Mouse (Mus musculus): ENCODE data around the gene Rora. TPM values are rescaled to one million over a fixed set of nuclear protein-coding genes. Genes with fewer than 3 reads are reported as not detected.

Gene Rora
- polyA plus RNA-seq, 1 experiment: 4.7 TPM

DNA sequence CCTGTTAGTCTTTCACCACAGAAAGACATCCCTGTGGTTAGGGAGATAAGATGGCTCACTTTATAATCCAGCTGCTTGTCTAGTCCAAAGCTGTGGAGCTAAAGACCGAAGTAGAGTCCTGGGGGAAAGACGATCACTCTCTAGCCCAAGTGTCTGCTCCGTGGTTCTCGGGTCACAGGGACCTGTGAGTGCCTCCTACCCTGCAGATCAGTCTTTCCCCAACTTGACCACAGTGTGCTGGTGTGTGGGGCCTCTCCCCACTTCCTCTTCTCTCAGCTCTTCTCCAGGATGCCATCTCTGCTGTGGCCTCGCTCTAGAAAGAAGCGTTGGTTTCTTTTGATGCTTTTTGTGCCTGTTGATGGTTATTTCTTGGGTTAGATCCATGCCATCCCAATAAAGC is 682.5 kb downstream of the Rora start:
- peak; percentile 35 for DNase-seq
- Histone ChIP-seq H3K36me3 (ENCODE audit: control insufficient read depth, insufficient read depth, low read length) (no peaks in the 10 kb centered on the region), H3K27ac (ENCODE audit: control insufficient read depth, insufficient read depth, low read length) (no peak overlapping the region), H3K4me3 (ENCODE audit: control insufficient read depth, insufficient read depth, low read length) (no peak overlapping the region), H3K27me3 (ENCODE audit: control insufficient read depth, insufficient read depth, low read length) (no peaks in the 10 kb centered on the region), H3K4me1 (replicated peaks; ENCODE audit: control insufficient read depth, insufficient read depth, low read length) (peaks cover 13% of the 10 kb centered on the region)
- no peak for TF ChIP-seq POLR2A (IDR thresholded peaks at IDR 0.05; ENCODE audit: control insufficient read depth, extremely low read depth, insufficient read depth, low read length, poor library complexity)
- TF ChIP-seq CTCF (IDR thresholded peaks at IDR 0.05; ENCODE audit: borderline replicate concordance, control insufficient read depth, extremely low read depth, insufficient read depth, low read length, poor library complexity): no peak
- 5% methylated on average over 6 of the region's 6 CpGs for WGBS

DNA sequence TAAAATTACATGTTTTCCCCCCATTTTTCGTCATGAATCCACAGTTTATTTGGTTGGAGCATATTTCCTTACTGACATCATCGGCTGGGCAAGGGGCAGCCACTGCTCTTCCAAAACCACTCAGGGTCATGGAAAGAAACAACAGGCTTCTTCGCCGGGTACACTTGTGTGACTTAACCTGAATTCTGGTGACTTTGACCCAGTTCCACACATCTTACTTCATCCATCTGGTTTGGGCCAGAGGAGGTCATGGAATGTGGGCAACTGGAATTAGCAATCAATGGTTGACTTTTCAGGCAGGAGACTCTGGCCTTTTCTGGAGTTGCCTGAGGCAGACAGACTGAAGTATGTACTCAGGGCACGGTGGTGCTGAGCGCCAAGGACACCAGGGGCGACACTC is 685.6 kb downstream of the Rora start:
- no peak for DNase-seq
- Histone ChIP-seq H3K4me3 (ENCODE audit: control insufficient read depth, insufficient read depth, low read length) (no peak overlapping the region), H3K27me3 (ENCODE audit: control insufficient read depth, insufficient read depth, low read length) (no peaks in the 10 kb centered on the region), H3K36me3 (ENCODE audit: control insufficient read depth, insufficient read depth, low read length) (no peaks in the 10 kb centered on the region), H3K4me1 (replicated peaks; ENCODE audit: control insufficient read depth, insufficient read depth, low read length) (peaks cover 13% of the 10 kb centered on the region), H3K27ac (ENCODE audit: control insufficient read depth, insufficient read depth, low read length) (no peak overlapping the region)
- TF ChIP-seq POLR2A (IDR thresholded peaks at IDR 0.05; ENCODE audit: control insufficient read depth, extremely low read depth, insufficient read depth, low read length, poor library complexity): no peak
- TF ChIP-seq CTCF (IDR thresholded peaks at IDR 0.05; ENCODE audit: borderline replicate concordance, control insufficient read depth, extremely low read depth, insufficient read depth, low read length, poor library complexity): no peak
- WGBS: 97% methylated on average over 7 of the region's 7 CpGs

DNA sequence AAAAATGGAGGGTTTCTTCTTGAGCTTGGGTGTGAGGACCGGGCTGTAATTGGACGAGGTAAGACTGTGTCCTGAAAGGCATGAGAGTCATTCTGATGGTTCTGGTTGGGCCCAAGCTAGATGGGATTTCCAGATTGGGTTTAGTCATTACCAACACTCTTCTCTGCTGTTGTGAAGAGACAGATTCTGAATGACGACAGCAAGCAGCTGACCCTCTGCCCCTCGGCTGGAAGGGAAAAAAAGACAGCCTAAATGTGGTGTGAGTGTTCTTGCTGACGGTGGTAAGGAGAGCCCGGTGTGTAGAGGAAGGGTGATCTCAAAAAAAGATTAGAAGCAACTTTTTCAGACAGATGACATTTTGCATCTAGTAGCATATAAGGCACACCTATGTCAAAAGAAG is 686.2 kb downstream of the Rora start:
- no peak for TF ChIP-seq CTCF (IDR thresholded peaks at IDR 0.05; ENCODE audit: borderline replicate concordance, control insufficient read depth, extremely low read depth, insufficient read depth, low read length, poor library complexity)
- no peak for TF ChIP-seq POLR2A (IDR thresholded peaks at IDR 0.05; ENCODE audit: control insufficient read depth, extremely low read depth, insufficient read depth, low read length, poor library complexity)
- Histone ChIP-seq H3K4me1 (replicated peaks; ENCODE audit: control insufficient read depth, insufficient read depth, low read length) (peaks cover 13% of the 10 kb centered on the region), H3K4me3 (ENCODE audit: control insufficient read depth, insufficient read depth, low read length) (no peak overlapping the region), H3K27me3 (ENCODE audit: control insufficient read depth, insufficient read depth, low read length) (no peaks in the 10 kb centered on the region), H3K36me3 (ENCODE audit: control insufficient read depth, insufficient read depth, low read length) (no peaks in the 10 kb centered on the region), H3K27ac (ENCODE audit: control insufficient read depth, insufficient read depth, low read length) (no peak overlapping the region)
- 92% methylated on average over 6 of the region's 6 CpGs for WGBS
- no peak for DNase-seq

DNA sequence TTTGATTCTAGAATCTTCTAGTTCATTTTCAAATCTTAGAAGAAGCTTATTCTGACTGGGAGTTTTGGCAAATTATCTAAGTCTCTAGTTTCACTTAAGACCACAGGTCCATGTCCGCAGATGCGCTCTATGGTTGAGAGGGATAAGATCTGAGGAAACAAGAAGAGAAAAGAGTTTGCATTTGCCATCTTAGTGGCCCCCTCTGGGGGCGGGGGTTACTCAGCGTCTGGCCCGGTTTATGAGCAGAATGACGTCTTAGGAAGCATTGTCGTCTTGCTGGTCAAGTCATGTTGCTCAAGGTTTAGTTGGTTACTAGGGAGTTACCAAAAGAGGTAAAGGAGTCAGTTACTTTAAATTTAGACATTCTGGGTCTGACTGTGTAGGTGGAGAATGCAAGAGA is 686.8 kb downstream of the Rora start:
- no peaks in the 10 kb centered on the region for H3K36me3 ChIP-seq (ENCODE audit: control insufficient read depth, insufficient read depth, low read length)
- 84% methylated on average over 7 of the region's 7 CpGs for WGBS
- H3K4me3 ChIP-seq (ENCODE audit: control insufficient read depth, insufficient read depth, low read length): no peak overlapping the region
- H3K27me3 ChIP-seq (ENCODE audit: control insufficient read depth, insufficient read depth, low read length): no peaks in the 10 kb centered on the region
- no peak overlapping the region for H3K27ac ChIP-seq (ENCODE audit: control insufficient read depth, insufficient read depth, low read length)
- TF ChIP-seq CTCF (IDR thresholded peaks at IDR 0.05; ENCODE audit: borderline replicate concordance, control insufficient read depth, extremely low read depth, insufficient read depth, low read length, poor library complexity): no peak
- no peak for TF ChIP-seq POLR2A (IDR thresholded peaks at IDR 0.05; ENCODE audit: control insufficient read depth, extremely low read depth, insufficient read depth, low read length, poor library complexity)
- no peak for DNase-seq
- peaks cover 15% of the 10 kb centered on the region for H3K4me1 ChIP-seq (replicated peaks; ENCODE audit: control insufficient read depth, insufficient read depth, low read length)

DNA sequence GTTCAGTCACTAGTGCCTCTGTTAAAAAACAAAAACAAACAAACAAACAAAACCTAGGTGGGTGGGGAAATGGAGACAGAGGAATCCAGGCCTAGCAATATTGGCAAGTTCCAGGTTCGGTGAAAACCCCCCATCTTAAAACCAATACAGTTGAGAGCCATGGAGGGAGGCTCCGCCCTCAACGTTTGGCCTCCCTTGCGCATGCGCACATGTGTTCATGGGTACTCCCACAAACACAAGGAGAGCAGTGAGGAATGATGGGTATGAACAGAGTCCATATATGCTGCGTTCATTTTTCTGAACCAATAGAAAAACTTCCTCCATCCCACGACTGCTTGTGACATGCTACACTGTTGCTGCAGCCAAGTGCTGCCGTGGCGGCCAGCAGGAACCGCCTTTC is 690.3 kb downstream of the Rora start:
- no peaks in the 10 kb centered on the region for H3K36me3 ChIP-seq (ENCODE audit: control insufficient read depth, insufficient read depth, low read length)
- no peak overlapping the region for H3K27ac ChIP-seq (ENCODE audit: control insufficient read depth, insufficient read depth, low read length)
- H3K4me1 ChIP-seq (replicated peaks; ENCODE audit: control insufficient read depth, insufficient read depth, low read length): peaks cover 7% of the 10 kb centered on the region
- no peak overlapping the region for H3K4me3 ChIP-seq (ENCODE audit: control insufficient read depth, insufficient read depth, low read length)
- TF ChIP-seq POLR2A (IDR thresholded peaks at IDR 0.05; ENCODE audit: control insufficient read depth, extremely low read depth, insufficient read depth, low read length, poor library complexity): no peak
- no peak for TF ChIP-seq CTCF (IDR thresholded peaks at IDR 0.05; ENCODE audit: borderline replicate concordance, control insufficient read depth, extremely low read depth, insufficient read depth, low read length, poor library complexity)
- WGBS: 98% methylated on average over 10 of the region's 10 CpGs
- no peak for DNase-seq
- no peaks in the 10 kb centered on the region for H3K27me3 ChIP-seq (ENCODE audit: control insufficient read depth, insufficient read depth, low read length)

DNA sequence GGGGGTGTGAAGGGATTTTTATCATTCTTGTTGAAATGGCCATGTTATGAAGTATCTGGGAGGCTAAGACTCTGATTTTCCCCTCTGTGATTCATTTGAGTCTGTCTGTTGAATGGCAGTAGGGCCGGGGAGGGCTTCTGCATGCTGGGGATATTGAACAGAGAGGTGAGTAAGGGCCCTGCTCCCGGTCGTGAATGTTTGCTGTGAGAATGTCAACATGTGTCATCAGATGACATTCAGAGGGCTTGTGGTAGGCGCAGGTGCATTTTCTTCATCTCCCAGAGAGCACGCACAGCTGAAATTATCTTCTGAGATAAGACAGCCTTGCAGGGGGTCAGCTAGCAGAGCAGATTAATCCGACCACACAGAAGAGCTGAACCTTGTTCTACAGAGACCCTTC is 692.0 kb downstream of the Rora start:
- no peak for TF ChIP-seq POLR2A (IDR thresholded peaks at IDR 0.05; ENCODE audit: control insufficient read depth, extremely low read depth, insufficient read depth, low read length, poor library complexity)
- TF ChIP-seq CTCF (IDR thresholded peaks at IDR 0.05; ENCODE audit: borderline replicate concordance, control insufficient read depth, extremely low read depth, insufficient read depth, low read length, poor library complexity): no peak
- Histone ChIP-seq H3K4me1 (replicated peaks; ENCODE audit: control insufficient read depth, insufficient read depth, low read length) (peaks cover 7% of the 10 kb centered on the region), H3K4me3 (ENCODE audit: control insufficient read depth, insufficient read depth, low read length) (no peak overlapping the region), H3K36me3 (ENCODE audit: control insufficient read depth, insufficient read depth, low read length) (no peaks in the 10 kb centered on the region), H3K27me3 (ENCODE audit: control insufficient read depth, insufficient read depth, low read length) (no peaks in the 10 kb centered on the region), H3K27ac (ENCODE audit: control insufficient read depth, insufficient read depth, low read length) (no peak overlapping the region)
- 21% methylated on average over 6 of the region's 6 CpGs for WGBS
- peak; percentile 8 for DNase-seq

DNA sequence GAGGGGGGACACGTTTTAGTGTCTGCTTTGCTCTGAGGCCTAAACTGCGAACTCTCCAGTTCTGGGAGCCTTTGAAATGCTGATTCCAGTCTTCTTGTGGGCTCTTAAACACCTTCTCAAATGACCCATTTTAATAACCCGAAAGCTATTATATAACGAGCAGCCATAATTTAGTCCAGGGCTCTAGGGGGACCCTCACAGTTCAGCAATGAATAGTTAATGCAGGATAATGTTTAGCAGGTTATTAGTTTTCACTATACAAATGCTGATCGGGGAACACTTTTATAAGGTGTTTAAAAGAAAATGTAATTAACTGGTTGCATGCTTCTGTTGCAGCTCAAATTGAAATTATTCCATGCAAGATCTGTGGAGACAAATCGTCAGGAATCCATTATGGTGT is 694.2 kb downstream of the Rora start:
- DNase-seq: no peak
- Histone ChIP-seq H3K4me1 (replicated peaks; ENCODE audit: control insufficient read depth, insufficient read depth, low read length) (peaks cover 7% of the 10 kb centered on the region), H3K27ac (ENCODE audit: control insufficient read depth, insufficient read depth, low read length) (no peak overlapping the region), H3K4me3 (ENCODE audit: control insufficient read depth, insufficient read depth, low read length) (no peak overlapping the region), H3K27me3 (ENCODE audit: control insufficient read depth, insufficient read depth, low read length) (no peaks in the 10 kb centered on the region), H3K36me3 (ENCODE audit: control insufficient read depth, insufficient read depth, low read length) (no peaks in the 10 kb centered on the region)
- TF ChIP-seq POLR2A (IDR thresholded peaks at IDR 0.05; ENCODE audit: control insufficient read depth, extremely low read depth, insufficient read depth, low read length, poor library complexity): no peak
- TF ChIP-seq CTCF (IDR thresholded peaks at IDR 0.05; ENCODE audit: borderline replicate concordance, control insufficient read depth, extremely low read depth, insufficient read depth, low read length, poor library complexity): no peak
- 94% methylated on average over 6 of the region's 6 CpGs for WGBS

Data from thymus, adult 2 months (tissue).